Mouse (Mus musculus): ENCODE results near the gene Krt12. TPM values are rescaled to one million over a fixed set of nuclear protein-coding genes. Genes with fewer than 3 reads are reported as not detected.

Krt12 gene
- polyA plus RNA-seq, 1 experiment from 2014 or later, result not detected

DNA sequence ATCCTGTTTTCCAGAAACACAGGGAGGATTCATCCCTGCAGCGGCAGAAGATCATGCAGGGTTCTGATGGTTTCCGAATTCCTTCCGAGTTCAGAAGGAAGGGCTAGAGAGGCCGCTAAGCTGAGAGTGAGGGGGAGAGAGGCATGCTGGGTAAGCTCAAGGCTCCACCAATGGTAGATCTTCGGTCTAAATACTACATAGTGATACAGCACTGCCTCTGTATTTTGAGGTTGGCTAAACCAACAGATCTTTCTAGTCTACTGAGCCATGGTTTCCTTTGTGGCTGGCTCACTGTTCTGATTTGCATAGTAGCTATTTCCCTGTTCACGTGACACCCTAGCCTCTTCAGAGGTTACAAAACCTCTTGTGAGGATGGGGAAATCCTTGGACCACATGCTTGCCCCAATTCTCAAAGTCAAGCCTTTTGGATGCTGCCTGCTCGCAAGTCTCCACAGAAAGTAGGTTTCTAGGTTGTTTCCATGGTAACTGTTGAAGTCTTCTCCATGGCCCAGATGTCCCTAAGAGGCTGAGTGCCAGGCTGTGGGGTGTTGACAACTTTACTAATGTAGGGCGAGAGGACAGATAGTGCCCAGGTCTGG lies 52.1 kb downstream of the Krt12 start:
- no peak overlapping the region for H3K27ac ChIP-seq (replicated peaks; ENCODE audit: low read depth, low read length)
- no peaks in the 10 kb centered on the region for H3K4me1 ChIP-seq (ENCODE audit: control insufficient read depth, insufficient read depth, low read length)
- no peak overlapping the region for H3K9ac ChIP-seq (ENCODE audit: low read length)
- H3K4me3 ChIP-seq (ENCODE audit: low read depth, low read length), result no peak overlapping the region
- no peak for ATAC-seq (ENCODE audit: insufficient number of reproducible peaks, low FRiP score, low TSS enrichment, low read depth)
- H3K9me3 ChIP-seq (ENCODE audit: control insufficient read depth, low read length), result no peaks in the 10 kb centered on the region
- WGBS, result 90% methylated on average over 8 of the region's 8 CpGs
- no peaks in the 10 kb centered on the region for H3K27me3 ChIP-seq (ENCODE audit: control insufficient read depth, insufficient read depth, low read length)
- H3K4me2 ChIP-seq (ENCODE audit: low read depth, severe bottlenecking), result no peak overlapping the region
- H3K36me3 ChIP-seq (ENCODE audit: control insufficient read depth, insufficient read depth, low read length), result no peaks in the 10 kb centered on the region
- no peak for DNase-seq (ENCODE audit: low spot score)

DNA sequence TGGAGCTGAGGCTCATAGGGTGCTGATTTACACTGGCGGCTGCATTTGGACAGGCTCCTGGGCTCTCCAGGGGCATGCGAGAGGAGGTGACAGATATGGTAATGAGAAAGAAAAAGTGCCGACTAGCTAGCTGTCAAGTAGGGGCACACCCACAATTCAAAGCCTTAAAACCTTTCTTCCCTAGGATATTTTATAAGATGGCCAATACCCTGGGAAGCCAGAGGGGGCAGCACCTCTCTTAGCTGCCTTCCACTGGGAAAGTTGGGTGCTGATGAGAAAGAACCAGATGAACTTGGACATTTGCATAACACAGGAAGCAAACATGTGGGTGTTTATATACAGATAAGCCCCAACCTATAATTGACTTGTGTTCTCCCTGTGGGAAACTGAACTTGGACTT lies 52.8 kb downstream of the Krt12 start:
- H3K9me3 ChIP-seq (ENCODE audit: control insufficient read depth, low read length), result no peaks in the 10 kb centered on the region
- no peak overlapping the region for H3K4me3 ChIP-seq (ENCODE audit: low read depth, low read length)
- no peak for ATAC-seq (ENCODE audit: insufficient number of reproducible peaks, low FRiP score, low TSS enrichment, low read depth)
- DNase-seq (ENCODE audit: low spot score), result peak; percentile 37
- no peaks in the 10 kb centered on the region for H3K27me3 ChIP-seq (ENCODE audit: control insufficient read depth, insufficient read depth, low read length)
- H3K4me1 ChIP-seq (ENCODE audit: control insufficient read depth, insufficient read depth, low read length), result no peaks in the 10 kb centered on the region
- H3K27ac ChIP-seq (replicated peaks; ENCODE audit: low read depth, low read length), result no peak overlapping the region
- no peaks in the 10 kb centered on the region for H3K36me3 ChIP-seq (ENCODE audit: control insufficient read depth, insufficient read depth, low read length)
- H3K4me2 ChIP-seq (ENCODE audit: low read depth, severe bottlenecking), result no peak overlapping the region
- H3K9ac ChIP-seq (ENCODE audit: low read length), result no peak overlapping the region
- 10% methylated on average over 3 of the region's 3 CpGs for WGBS

DNA sequence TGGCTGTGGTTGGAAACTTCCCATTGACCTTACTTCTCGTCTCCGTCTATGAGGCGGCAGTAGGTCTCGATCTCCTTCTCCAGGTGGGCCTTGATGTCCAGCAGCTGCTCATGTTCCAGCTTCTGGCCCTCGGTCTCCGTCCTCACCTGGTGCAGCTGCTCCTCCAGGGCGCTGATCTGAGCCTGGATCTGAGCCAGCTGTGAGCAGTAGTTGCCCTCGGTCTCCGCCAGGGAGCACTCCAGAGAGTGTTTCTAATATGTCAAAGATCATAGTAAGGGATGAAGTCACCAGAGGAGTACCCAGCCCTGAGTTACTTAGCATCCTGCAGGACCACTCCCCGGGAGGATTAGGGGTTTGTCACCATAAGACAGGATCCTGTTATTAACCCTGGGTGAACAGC lies 55.3 kb downstream of the Krt12 start:
- ATAC-seq (ENCODE audit: insufficient number of reproducible peaks, low FRiP score, low TSS enrichment, low read depth) (no peak), DNase-seq (ENCODE audit: low spot score) (no peak)
- WGBS, result 46% methylated on average over 10 of the region's 10 CpGs
- H3K27me3 ChIP-seq (ENCODE audit: control insufficient read depth, insufficient read depth, low read length), result no peaks in the 10 kb centered on the region
- H3K9me3 ChIP-seq (ENCODE audit: control insufficient read depth, low read length), result no peaks in the 10 kb centered on the region
- no peak overlapping the region for H3K4me2 ChIP-seq (ENCODE audit: low read depth, severe bottlenecking)
- H3K36me3 ChIP-seq (ENCODE audit: control insufficient read depth, insufficient read depth, low read length), result no peaks in the 10 kb centered on the region
- H3K9ac ChIP-seq (ENCODE audit: low read length), result no peak overlapping the region
- no peak overlapping the region for H3K27ac ChIP-seq (replicated peaks; ENCODE audit: low read depth, low read length)
- no peaks in the 10 kb centered on the region for H3K4me1 ChIP-seq (ENCODE audit: control insufficient read depth, insufficient read depth, low read length)
- no peak overlapping the region for H3K4me3 ChIP-seq (ENCODE audit: low read depth, low read length)

Other genes starting within 250 kb of the Krt12 start
- 261 and 272 TPM in 2 replicates for gene Smarce1, start 191.2 kb downstream of the Krt12 start, polyA plus RNA-seq (2014; fragmentation: Nextera tagmentation; extraction: Ambion mirVana)
- gene Krt222, start 178.2 kb downstream of the Krt12 start, polyA plus RNA-seq (2014; fragmentation: Nextera tagmentation; extraction: Ambion mirVana), result 0.13 and 0.16 TPM in 2 replicates
- gene Krt24, start 137.0 kb downstream of the Krt12 start, polyA plus RNA-seq (2014; fragmentation: Nextera tagmentation; extraction: Ambion mirVana), result 0.51 TPM in 1 of 2 replicates, not detected in the other
- not detected in 2 replicates for gene Krt25, start 99.3 kb downstream of the Krt12 start, polyA plus RNA-seq (2014; fragmentation: Nextera tagmentation; extraction: Ambion mirVana)
- gene Krt26, start 84.3 kb downstream of the Krt12 start, polyA plus RNA-seq (2014; fragmentation: Nextera tagmentation; extraction: Ambion mirVana), result not detected in 2 replicates
- gene Krt27, start 71.2 kb downstream of the Krt12 start, polyA plus RNA-seq (2014; fragmentation: Nextera tagmentation; extraction: Ambion mirVana), result not detected in 2 replicates
- 0.41 and 0.47 TPM in 2 replicates for gene Krt28, start 47.4 kb downstream of the Krt12 start, polyA plus RNA-seq (2014; fragmentation: Nextera tagmentation; extraction: Ambion mirVana)
- gene Krt10, start 32.9 kb downstream of the Krt12 start, polyA plus RNA-seq (2014; fragmentation: Nextera tagmentation; extraction: Ambion mirVana), result 23.8 and 24.0 TPM in 2 replicates
- 0.32 and 0.44 TPM in 2 replicates for gene Krt20, start 15.9 kb upstream of the Krt12 start, polyA plus RNA-seq (2014; fragmentation: Nextera tagmentation; extraction: Ambion mirVana)
- 0.24 and 0.35 TPM in 2 replicates for gene Krt23, start 70.9 kb upstream of the Krt12 start, polyA plus RNA-seq (2014; fragmentation: Nextera tagmentation; extraction: Ambion mirVana)
- gene Krt39, start 99.1 kb upstream of the Krt12 start, polyA plus RNA-seq (2014; fragmentation: Nextera tagmentation; extraction: Ambion mirVana), result 0.12 TPM in 1 of 2 replicates, not detected in the other
- not detected in 2 replicates for gene Krt40, start 120.9 kb upstream of the Krt12 start, polyA plus RNA-seq (2014; fragmentation: Nextera tagmentation; extraction: Ambion mirVana)
- not detected in 2 replicates for gene Krtap3-3, start 128.6 kb upstream of the Krt12 start, polyA plus RNA-seq (2014; fragmentation: Nextera tagmentation; extraction: Ambion mirVana)
- not detected in 2 replicates for gene Krtap3-2, start 134.6 kb upstream of the Krt12 start, polyA plus RNA-seq (2014; fragmentation: Nextera tagmentation; extraction: Ambion mirVana)
- not detected in 2 replicates for gene Gm11939, start 137.2 kb upstream of the Krt12 start, polyA plus RNA-seq (2014; fragmentation: Nextera tagmentation; extraction: Ambion mirVana)
- not detected in 2 replicates for gene Krtap3-1, start 144.4 kb upstream of the Krt12 start, polyA plus RNA-seq (2014; fragmentation: Nextera tagmentation; extraction: Ambion mirVana)
- gene Krtap1-5, start 158.8 kb upstream of the Krt12 start, polyA plus RNA-seq (2014; fragmentation: Nextera tagmentation; extraction: Ambion mirVana), result not detected in 2 replicates
- gene Krtap1-4, start 161.4 kb upstream of the Krt12 start, polyA plus RNA-seq (2014; fragmentation: Nextera tagmentation; extraction: Ambion mirVana), result not detected in 2 replicates
- gene Krtap1-3, start 169.1 kb upstream of the Krt12 start, polyA plus RNA-seq (2014; fragmentation: Nextera tagmentation; extraction: Ambion mirVana), result not detected in 2 replicates
- not detected in 2 replicates for gene Krtap9-3, start 175.8 kb upstream of the Krt12 start, polyA plus RNA-seq (2014; fragmentation: Nextera tagmentation; extraction: Ambion mirVana)
- gene Gm11938, start 181.0 kb upstream of the Krt12 start, polyA plus RNA-seq (2014; fragmentation: Nextera tagmentation; extraction: Ambion mirVana), result not detected in 2 replicates
- gene Gm11937, start 187.9 kb upstream of the Krt12 start, polyA plus RNA-seq (2014; fragmentation: Nextera tagmentation; extraction: Ambion mirVana), result not detected in 2 replicates
- gene Krtap2-4, start 192.6 kb upstream of the Krt12 start, polyA plus RNA-seq (2014; fragmentation: Nextera tagmentation; extraction: Ambion mirVana), result not detected in 2 replicates
- not detected in 2 replicates for gene Gm11562, start 198.2 kb upstream of the Krt12 start, polyA plus RNA-seq (2014; fragmentation: Nextera tagmentation; extraction: Ambion mirVana)
- not detected in 2 replicates for gene Krtap4-1, start 206.0 kb upstream of the Krt12 start, polyA plus RNA-seq (2014; fragmentation: Nextera tagmentation; extraction: Ambion mirVana)
- gene Krtap4-2, start 212.8 kb upstream of the Krt12 start, polyA plus RNA-seq (2014; fragmentation: Nextera tagmentation; extraction: Ambion mirVana), result not detected in 2 replicates
- gene Krtap4-7, start 221.8 kb upstream of the Krt12 start, polyA plus RNA-seq (2014; fragmentation: Nextera tagmentation; extraction: Ambion mirVana), result not detected in 2 replicates
- not detected in 2 replicates for gene Gm11555, start 228.0 kb upstream of the Krt12 start, polyA plus RNA-seq (2014; fragmentation: Nextera tagmentation; extraction: Ambion mirVana)
- gene Gm11563, start 236.7 kb upstream of the Krt12 start, polyA plus RNA-seq (2014; fragmentation: Nextera tagmentation; extraction: Ambion mirVana), result not detected in 2 replicates
- gene Krtap4-6, start 243.7 kb upstream of the Krt12 start, polyA plus RNA-seq (2014; fragmentation: Nextera tagmentation; extraction: Ambion mirVana), result not detected in 2 replicates

All from limb, embryonic 11.5 days (tissue).